Mouse (Mus musculus) liver, adult (tissue): ENCODE measurements around the gene Myt1l.

Source experiments
- GATA4 ChIP-seq: IDR thresholded peaks from 2 replicates; pipeline ENCODE4 v1.6.1; 2014; ENCODE audit warnings: mild to moderate bottlenecking, low read length; ENCODE audit not compliant: insufficient replicate concordance

Myt1l gene

DNA sequence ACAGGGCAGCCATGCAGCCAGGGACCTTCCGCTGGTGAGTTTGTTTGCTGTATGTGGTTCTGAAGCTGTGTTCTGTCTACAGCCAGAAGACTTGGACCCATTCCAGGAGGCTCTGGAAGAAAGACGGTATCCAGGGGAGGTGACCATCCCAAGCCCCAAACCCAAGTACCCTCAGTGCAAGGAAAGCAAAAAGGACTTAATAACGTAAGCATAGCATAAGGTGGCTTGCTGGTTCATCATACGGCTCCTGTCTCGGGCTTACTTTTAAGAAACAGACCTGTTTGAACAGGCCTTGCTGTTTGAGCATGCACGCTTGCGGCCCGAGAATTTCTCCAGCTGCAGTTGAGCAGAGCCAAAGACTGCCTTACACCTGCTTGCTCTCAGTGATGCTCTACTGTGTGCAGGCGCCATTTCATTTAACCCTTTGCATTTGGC is 326.0 kb downstream of the Myt1l start:
- no peak for TF ChIP-seq GATA4

DNA sequence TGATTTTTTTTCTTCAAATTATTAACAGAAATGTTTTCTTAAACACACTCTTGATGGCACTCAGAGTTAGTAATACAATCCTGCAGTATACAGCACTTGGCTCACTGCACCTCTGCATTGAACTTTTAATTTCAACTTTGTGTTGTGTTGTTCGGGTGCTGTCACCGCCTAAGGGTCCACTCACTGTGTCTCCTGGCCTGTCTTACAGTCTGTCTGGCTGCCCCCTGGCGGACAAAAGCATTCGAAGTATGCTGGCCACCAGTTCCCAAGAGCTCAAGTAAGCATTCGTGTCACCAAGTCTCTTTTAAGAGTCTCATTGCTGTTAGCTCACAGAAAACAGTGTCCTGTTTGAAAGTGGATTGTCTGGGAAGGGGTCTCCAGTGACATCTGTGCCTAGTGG is 326.8 kb downstream of the Myt1l start:
- no peak for TF ChIP-seq GATA4

DNA sequence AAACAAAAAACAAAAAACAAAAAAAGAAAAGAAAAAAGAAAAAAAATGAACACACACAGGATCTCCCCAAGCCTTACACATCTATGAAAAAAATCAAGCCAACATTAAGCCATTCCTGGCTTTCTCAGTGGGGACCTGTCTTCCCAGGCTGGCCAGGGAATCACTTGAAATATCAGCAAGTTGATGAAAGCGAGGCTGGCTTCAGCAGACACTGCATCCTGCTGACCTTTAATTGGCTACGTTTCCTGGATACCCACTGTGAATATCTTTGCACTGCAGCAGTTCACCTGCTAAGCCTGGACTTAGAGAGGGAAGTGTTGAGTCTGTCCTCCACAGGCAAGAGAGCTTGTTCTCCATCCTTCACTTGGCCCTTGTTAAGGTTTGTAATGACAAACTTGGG is 332.8 kb downstream of the Myt1l start:
- TF ChIP-seq GATA4 = no peak

DNA sequence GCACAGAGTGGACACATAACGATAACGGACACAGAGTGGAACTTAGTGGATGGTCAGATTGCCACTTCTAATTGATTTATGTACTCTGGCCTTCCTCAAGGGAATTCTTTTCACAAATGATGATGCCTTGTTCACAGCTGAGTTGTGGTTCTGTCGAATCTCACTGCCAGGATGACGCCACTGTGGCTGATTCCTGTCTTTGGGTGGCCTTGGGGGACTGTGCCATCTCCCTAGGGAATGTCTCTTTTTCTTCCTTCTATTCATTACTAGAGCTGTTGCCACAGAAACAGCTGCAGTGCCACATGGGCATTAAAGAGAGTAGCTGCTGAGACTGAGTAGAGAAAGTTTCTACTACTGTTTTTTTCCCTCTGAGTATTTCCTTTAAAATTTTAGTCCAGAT is 340.1 kb downstream of the Myt1l start:
- TF ChIP-seq GATA4 = no peak

DNA sequence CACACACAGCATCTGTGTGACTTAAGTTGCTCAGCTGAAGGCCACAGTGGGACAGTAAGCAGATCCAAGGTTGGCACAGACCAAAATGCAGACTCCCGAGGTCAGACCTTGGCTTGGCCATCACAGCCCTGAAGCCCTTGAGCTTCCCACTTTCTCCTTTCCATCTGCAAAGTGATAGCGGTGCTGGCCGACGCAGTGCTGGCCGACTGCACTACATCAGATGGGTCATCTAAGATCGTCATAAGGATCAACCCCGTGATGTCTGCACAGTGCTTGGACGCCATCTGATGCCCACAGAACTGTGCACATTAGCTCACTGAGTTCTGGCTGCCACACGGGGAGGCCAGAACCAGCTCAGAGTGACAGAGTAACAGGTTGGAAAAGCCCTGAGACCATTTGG is 340.6 kb downstream of the Myt1l start:
- no peak for TF ChIP-seq GATA4

DNA sequence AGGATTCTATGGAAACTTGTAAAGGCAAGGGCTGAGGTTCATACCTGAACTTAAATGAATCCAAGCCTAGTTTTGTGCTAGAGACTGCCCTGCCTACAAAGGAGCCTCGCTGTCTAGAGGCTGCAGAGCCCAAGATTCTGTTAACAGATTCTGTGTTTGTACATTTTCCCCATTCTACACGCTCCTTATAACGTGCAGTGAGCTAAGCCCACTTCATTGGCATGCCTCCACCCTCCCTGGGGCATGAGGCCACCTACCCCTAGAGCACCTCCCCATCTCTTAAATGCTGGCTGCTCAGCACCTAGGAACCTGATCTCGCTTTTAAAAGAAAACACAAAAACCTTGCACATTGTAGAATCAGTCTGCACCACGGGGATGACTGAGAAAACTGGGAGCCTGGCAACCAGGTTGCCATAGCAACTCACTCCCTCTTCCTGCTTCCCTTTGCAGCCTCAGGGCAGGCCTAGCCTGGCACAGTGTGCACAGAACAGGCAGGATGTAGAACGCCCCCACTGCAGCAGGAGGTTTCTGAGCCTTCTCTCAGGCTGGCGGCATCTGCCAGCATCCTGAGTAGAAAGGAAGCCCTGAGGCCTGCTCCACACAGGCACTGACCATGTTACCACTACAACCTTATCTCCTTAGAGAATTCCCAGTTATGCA is 344.1 kb downstream of the Myt1l start:
- TF ChIP-seq GATA4 = no peak

DNA sequence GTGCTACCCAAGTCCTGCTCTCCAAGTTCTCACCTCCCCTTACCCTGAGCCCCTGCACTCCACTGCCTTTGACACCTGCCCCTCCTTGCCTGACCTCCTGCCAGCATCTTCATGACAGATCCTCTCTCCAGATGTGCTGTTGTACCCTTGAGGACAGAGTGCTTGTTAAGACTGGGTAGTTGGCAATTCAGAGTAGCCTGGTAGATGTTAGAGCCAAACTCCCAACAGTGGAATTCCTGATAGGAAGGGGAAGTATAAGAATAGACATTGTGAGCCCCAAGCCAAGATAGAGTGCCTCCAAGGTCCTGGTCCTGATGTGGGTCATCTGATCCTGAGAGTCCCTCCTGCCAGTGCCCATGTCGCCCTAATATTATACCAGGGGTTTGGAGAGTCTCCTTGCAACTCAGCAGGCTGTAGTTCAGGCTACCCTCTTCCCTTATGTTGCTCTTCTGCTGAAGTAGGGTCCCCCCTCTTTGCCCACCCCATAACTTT is 345.1 kb downstream of the Myt1l start:
- TF ChIP-seq GATA4 = no peak

DNA sequence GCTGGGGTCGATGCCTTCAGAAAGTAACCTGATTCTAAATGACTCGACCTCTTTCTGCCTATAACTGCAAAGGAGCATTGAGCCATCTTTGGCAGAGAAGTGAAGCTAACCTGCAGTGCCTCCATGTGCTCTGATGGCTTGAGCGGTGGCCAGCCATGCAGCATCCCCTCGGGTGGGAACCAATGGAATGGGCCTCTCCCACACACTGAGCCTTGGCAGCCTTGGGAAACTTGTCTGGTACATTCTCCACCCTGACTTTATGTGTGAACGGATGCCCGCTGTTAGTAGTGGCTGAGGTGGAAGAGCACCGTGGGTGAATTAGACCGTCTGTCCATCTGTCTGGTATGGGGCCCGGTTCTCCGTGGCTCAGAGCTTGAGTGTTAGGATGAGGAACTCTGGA is 349.8 kb downstream of the Myt1l start:
- no peak for TF ChIP-seq GATA4

DNA sequence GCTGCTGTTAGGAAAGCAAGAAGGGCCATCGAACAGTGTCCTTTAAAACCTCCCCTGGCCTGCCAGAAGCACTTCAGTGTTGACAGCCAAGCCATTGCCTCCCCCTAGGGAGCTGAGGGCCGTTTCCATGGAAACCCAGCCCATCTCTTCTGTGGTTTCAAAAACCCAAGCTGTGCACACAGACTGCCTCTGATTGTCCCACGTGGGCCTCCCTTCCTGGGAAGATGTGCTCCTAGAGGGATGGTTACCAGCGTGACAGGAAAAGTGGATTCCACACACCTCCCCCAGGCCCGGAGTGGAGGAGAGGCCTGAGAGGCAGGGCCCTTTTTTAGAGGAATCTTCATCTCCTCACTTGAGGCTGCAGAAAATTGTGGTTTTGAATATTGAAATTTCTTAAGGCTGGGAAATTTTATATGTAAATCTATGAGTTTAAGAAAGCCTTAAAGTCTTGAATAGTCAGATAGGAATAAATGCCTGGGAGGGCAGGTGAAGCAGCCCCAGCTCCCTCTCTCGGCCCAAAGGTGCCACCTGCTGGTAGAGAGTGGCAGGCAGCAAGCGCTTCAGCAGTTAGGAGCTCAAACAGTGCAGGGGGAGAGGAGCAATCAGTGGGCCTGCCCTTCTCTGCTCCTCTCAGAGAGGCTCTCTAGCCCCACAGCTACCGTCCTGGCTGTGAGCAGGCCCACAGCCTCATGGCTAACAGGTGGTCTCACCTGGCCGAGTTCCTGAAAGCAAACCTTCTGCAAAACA is 354.9 kb downstream of the Myt1l start:
- TF ChIP-seq GATA4 = no peak

DNA sequence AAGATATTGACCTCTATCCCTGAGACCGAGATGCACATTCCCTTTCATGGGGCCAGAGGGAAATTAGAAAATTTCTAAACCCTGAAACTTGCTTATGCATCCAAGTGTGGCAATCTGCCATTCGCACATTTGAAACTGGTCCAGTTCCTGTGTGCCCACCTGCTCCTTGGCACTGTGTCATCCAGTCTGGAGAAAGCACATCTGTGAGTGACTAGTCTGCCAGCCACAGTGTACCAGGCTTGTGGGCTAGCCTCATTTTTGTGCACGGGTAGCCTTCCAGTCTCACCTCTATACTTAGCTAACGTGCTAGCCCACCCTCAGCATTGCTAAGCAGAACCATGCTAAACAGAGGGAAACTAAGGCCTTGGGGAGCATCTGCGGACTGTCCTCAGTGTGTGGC is 356.2 kb downstream of the Myt1l start:
- no peak for TF ChIP-seq GATA4

DNA sequence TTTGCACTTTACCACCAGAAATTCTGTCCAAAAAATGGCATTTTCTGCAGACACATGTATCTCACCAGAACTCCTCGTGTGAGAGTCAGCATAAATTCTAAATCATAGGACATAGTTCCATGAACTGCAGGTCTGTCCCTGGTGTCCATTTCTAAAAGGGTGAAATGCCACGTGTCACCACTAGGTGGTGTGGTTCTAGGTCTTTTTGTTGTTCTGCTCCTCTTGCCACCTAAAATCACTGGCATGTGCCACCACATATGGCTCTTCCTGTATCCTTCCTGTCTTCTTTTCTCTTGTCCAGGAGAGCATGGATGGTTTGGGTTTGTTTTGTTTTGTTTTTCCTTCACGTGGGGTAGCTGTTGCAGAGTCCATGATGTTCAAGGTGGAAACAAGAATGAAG is 366.5 kb downstream of the Myt1l start:
- no peak for TF ChIP-seq GATA4

DNA sequence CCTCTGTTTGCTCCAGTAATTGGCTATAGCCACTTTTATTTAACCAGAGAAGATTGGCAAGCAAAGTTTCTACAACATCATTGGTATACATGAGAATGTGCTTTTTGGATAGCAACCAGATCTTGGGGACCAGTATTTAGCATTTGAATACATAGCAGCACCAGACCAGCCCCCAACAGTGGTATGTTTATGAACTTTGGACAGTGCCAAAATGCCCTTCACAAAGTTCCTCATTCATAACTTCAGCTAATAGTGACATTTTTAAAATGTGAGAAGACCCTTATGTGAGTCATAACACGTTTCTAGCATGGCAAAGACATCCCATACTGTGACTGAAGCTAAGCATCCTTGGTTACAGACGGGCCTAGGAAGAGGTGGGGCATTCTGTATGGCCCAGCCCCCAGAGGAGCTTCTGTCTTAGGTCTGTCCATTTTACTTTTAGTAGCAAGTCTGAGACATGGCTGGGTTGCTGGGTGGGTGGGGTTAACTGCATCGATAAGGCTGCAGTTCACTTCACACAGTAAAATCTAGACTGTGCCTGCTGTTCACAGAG is 369.4 kb downstream of the Myt1l start:
- no peak for TF ChIP-seq GATA4

DNA sequence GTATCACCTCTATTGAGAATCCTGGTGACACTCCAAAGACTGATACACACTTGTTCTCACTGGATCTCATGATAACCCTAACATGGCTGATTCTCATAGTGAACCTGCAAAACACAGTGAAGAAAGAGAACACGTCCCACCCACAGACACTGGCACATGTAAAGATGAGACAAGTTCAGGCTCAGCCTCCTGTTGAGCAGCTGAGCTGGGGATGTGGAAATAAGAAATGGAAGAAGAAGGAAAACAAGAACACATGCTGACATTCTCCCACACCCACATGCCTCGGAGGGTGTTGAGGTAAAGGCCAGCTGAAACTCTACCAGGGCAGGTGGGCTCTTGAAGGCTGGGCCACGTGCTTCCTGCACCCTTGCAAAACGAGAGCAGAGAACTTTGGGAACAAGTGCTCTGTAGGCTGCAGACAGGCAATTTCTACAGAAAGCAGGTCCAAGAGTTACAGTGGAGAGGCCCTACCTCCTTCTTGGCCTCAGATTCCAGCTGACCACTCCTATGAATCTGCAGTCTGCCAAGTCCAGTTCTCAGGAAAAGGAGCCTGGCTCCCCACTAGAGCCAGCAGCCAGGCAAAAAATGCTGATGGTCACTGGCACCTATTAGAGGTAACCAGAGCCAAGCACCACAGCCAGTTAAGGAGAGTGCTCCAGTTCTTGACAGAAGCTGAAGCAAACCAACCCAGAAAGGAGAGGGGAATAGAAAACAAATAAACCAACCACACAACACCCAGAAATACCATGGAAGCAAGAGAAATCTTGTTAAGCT is 376.1 kb downstream of the Myt1l start:
- no peak for TF ChIP-seq GATA4

DNA sequence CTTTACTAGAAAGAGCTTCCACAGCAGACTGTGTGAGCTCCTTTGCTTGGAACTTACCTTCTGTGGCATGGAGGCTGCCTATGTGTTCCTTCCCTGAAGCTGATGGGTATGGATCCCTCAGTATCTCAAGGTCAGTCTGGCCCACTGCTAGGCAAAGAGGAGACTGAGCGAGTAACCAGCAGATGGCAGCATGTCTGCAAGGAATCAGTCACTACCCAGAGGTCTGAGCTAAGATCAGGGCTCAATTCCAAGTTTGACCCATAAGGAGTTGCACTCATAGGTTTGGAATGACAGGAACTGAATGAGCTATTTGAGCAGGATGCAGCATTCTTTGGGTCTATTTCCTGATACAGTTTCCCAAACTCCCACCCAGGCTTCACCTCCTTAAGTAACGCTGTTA is 378.9 kb downstream of the Myt1l start:
- TF ChIP-seq GATA4 = no peak

DNA sequence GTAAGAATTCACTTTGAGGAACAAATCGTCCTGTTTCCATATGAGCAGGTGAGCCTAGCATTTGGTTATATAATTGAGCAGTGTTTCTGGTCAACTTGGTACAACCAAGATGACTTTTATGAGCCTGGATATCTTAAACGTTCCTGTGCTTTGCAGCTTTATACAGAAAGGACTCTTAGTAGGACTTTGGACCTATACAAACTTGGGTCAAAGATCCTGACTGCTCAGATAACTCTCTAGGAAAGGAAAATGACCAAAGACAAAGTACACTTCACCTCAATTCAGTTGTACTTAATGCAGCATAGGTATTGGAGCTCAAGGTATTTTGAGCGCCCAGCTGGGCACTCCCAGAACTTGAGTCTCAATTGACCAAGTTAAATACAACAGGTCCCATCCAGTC is 388.0 kb downstream of the Myt1l start:
- no peak for TF ChIP-seq GATA4

DNA sequence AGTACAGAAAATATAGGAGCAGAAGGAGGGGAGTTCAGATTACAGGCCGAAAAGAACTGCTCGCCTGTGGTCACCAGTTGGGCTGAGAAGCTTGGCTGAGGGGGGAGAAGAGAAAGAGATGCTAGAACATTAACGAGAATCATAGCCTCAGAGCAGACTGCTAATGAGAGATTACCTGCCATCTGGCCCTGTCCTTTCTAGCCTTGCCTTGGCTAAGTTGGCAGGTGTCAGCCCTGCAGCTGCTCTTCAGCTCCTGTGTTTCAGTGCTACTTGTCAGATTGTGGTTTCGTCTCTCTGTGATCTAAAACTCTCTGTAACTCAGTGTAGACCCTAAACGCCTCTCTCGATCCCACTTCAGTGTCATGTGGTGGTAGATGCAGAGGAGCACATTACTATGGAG is 388.6 kb downstream of the Myt1l start:
- TF ChIP-seq GATA4 = no peak

DNA sequence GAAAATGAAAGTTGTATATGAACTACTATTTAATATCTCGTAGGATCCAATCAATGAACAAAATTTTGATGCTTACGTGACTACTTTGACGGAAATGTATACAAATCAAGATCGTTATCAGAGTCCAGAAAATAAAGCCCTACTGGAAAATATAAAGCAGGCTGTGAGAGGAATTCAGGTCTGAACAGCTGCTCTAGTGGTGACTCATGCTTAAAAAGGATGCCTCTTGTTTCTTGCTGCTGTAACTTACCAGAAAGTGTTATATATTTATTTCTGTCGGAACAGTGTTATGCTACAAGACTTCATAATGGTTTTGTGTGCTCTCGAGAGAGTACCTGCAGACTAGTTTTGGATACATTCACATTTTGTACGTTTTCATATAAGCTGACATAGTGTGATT is 392.1 kb downstream of the Myt1l start:
- TF ChIP-seq GATA4 = no peak
